Mouse (Mus musculus): ENCODE data around the gene Kalrn.

- TF ChIP-seq GATA1 (IDR thresholded peaks at IDR 0.05; ENCODE audit: borderline replicate concordance, low read length) (no peak), FLI1 (IDR thresholded peaks at IDR 0.05; ENCODE audit: low read length) (no peak)
These were observed 636.4 kb downstream of the Kalrn start for GRCm38 (mm10) chr16:33936885-33937284.

Data from megakaryocyte, embryonic 14.5 days (primary cell).